Mouse (Mus musculus): Measurements from ENCODE around the gene Gm42517.
A peak's percentile ranks its signal among the peaks of the same experiment; 100 is the strongest.

Gm42517 gene

DNA sequence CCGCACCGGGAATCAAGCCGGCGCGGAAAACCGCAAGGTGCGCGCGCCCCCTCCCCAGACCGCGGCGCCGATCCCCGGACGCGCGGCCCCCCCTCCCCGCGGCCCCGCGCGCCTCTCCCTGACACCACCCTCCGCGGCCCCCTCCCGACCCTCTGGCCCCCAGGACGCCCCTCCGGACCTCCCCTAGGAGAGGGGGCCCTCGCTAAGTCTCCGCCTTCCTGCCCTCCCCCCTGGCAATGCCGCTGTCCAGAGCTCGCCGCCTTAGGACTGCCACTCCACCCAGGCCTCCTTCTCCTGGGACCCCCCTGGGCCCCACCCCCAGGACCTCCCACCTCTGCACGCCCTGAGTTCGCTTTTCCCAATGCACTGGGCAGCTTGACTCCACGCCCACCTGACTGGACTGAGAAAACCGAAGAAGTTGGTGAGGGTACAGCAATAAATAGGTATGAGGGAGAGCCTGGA, at the start of gene Gm42517:
Gm42517 (minus strand) TSS at position 52 of the 462 bp plus-strand sequence.
- DNase-seq (ENCODE audit: low read depth, low spot score), result no peak

DNA sequence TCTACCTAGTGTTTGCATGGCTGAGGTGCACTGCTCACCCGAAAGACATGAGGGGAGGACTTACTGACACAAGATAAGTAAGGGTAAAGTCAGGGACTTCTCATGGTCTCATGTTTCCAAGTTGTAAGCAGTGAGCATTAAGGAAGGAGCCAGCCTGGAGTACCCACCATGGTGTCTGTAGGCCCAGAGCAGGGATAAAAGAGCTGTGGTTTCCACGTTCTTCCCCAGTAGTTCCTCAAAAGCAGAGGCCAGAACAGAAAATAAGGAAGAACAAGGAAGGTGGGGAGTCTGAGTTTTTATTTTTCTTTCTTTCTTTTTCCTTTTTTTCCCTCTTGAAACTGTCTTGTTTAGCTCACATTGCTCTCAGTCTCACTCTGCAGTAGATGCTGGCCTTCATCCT, 47.0 kb upstream of the Gm42517 start:
- DNase-seq (ENCODE audit: low read depth, low spot score), result no peak

DNA sequence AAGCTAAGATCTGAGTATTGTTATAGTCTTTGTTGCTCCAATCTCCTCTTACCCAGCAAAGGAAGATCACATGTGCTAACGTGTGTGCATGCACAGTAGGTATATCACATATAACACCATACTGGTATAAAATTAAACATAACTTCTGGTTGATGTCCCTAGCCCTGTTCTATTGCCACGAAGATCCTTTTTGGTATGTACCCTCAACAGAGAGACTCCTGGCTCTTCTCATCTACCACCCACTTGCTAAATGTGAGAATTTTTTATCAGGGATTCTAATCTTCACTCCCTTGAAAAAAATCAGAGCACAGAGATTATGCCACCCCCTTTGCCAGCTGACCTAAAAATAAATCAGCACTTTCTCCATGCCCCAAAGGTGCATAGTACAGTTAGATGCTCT, 39.3 kb upstream of the Gm42517 start:
- DNase-seq (ENCODE audit: low read depth, low spot score), result peak; percentile 42

DNA sequence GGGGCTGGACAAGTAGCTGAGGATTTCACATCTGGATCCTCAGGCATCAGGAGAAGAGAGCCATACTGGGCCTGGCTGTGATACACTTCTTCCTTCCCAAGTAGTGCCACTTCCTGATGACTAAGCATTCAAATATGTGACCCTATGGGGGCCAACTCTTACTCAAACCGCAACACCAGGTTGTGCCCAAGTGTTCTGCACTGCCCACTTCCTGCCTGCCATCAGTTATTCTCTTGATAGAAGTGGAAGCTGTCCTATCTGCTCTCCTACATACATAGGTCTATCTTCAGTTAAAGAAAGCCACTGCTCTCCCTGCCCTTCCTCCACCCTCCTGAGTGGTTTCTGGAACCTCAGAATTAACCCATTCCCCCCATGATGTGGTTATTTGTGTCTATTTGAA, 37.7 kb upstream of the Gm42517 start:
- DNase-seq (ENCODE audit: low read depth, low spot score), result no peak

DNA sequence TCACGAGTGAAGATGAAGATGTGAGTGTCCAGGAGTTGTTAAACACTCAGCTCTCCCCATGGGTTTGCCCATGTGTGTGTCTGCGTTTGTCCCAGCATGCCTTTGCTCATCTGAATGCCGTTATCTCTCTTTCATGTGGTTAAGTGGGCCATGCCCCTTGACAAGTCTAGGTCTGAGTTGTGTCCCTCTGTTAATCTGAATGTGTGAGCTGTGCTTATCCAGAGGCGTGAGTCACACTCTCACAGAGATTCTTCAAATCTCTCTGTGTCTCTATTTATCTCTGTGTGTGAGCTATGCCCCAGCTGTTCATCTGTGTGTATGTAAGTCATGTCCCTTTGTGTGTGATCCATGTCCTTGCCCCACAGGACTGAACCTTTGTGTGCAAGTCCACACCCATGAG, 35.7 kb upstream of the Gm42517 start:
- no peak for DNase-seq (ENCODE audit: low read depth, low spot score)

DNA sequence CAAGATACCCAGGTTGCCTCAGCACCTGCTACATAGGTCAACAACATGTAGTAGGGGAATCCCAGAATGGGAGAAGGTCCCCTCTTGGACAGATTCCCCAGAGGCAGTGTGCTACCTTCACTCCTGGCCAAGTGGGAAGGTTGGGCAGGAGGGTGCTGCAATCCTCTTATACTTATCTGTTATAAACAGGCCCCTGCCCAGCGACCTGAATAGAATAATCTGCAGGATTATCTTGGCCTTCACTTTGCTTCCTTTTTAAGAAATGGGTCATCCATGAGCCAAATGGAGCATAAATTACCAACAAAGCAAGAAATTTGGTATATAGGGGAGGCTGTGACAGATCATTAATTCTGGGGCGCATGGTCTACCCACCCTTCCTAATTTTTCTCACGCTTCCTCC, 22.0 kb upstream of the Gm42517 start:
- no peak for DNase-seq (ENCODE audit: low read depth, low spot score)

DNA sequence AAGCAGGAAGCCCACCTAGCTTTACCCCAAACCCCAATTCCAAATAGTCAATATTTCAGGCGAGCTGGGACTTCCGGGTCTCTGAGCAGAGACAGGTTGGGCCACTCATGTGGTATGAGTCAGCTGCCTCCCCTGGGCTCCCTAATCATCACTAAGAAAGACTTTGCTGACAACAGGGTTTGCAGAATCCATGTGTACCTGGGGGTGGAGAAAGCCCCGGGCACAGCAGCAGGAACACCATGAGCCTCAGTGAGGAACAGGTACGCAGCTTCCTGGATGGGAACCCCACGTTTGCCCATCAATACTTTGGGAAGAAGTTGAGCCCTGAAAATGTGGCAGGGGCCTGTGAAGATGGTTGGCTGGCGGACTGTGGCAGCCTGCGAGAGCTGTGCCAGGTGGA, 20.5 kb upstream of the Gm42517 start, which contains the start of gene Pde6b:
Pde6b (plus strand) TSS at position 191 of the 400 bp plus-strand sequence.
- no peak for DNase-seq (ENCODE audit: low read depth, low spot score)

DNA sequence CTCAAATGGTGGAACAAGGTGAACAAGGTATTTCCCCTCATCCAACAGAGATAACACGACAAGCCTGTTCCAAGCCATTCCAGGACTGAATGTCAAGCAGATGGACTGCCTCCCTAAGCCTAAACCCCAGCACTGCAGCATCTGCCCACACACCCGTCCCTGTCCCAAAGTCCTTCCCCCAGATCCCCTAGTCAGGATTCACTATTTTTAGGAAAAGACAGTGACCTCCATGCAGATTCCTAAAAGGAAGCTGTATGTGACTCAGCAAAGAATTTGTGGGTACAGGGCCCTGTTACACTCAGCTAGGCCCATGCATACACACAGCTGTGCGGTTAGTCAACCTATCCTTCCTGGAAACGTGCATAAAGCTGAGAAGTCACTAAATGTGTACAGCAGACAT, 18.7 kb upstream of the Gm42517 start:
- no peak for DNase-seq (ENCODE audit: low read depth, low spot score)

DNA sequence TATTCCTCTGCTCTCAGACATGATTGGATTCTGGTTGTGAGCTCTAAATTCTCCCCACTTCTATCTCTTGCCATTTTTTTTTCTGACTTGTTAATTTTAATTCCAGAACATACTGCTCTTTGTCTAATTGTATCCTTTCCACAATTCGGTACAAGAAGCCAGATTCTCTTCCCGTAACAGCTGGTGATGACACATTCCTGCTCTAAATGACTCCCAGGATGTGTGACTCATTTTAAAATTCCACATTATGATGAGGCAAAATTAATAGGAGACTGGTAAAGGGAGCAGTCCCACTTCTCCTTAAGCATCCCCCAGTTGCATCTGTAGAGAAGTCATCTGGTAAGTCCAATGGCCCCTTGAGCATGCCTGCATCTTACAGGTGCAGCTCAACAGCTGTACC, 17.9 kb upstream of the Gm42517 start:
- DNase-seq (ENCODE audit: low read depth, low spot score), result peak; percentile 91

DNA sequence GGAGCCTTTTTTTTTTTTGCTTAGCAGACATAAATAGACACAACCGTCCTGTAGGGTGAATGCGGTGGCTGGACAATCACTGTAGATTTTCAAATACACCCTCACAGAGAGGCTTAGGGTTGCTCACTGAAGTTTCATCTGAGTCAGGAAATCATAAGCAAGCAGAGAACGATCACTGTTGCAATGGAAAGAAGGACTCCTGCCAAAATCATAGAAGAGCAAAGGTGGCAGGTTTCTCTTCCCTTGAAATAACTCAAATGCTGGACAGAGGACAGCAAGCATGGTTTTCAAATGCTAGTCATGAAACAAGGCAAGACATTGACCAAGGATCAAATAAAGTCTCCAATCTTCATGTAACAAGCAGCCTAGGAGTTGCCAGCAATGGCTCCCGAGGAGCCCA, 10.6 kb upstream of the Gm42517 start:
- DNase-seq (ENCODE audit: low read depth, low spot score), result no peak

DNA sequence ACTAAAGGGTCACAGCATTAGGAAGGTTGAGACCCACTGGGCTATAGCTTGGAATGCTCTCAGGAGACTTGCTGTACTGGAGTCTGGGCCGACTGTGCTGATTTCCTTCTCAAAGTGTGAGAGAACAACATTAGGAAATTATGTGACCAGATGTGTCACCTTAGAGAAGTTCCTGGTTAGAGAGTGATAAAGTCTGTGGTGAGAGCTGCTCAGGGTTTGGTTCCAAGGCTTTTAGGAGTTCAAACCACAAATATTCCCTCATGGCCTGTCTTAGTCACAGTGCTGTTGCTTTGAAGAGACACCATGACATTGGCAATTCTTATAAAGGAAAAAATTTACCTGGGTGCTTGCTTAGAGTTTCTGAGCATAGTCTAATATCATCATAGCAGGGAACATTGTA, 8.3 kb upstream of the Gm42517 start:
- DNase-seq (ENCODE audit: low read depth, low spot score), result no peak

DNA sequence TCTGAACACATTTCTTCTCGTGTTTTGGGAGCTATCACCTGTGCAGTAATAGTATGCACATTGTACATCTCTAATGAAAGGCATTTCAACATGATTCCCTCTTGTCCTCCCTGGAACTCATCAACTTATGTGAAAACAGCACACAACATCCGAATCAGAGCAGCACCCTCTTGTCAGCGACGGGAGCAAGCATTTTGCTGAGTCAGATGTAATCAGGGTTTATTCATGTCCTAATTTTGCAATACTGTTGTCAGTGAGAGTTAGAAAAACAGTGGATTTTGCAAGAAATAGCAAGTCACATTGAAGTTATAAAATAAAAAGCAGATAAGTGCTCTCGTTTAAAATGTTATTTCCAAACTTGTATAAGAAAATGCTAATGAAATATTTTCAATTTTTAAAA, 6.4 kb upstream of the Gm42517 start:
- DNase-seq (ENCODE audit: low read depth, low spot score), result no peak

DNA sequence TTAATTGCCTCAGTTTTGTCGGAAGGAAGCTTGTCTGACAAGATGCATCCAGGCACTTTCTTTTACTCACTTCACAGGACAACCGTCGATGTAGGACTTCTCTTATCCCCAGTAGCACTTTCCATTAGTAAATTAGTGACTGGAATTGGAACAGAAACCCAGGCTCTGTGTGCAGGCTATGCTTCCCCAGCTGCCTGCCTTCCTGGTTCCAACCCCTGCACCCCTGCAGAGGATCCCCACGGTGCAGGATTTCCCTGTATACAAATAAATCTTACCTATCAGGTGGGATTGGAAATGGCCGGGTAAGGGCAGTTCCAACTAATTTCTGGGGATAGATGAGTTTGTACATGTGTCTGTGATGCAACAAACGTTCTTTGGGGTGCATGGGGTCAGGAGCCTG, 2.2 kb upstream of the Gm42517 start:
- DNase-seq (ENCODE audit: low read depth, low spot score), result no peak

DNA sequence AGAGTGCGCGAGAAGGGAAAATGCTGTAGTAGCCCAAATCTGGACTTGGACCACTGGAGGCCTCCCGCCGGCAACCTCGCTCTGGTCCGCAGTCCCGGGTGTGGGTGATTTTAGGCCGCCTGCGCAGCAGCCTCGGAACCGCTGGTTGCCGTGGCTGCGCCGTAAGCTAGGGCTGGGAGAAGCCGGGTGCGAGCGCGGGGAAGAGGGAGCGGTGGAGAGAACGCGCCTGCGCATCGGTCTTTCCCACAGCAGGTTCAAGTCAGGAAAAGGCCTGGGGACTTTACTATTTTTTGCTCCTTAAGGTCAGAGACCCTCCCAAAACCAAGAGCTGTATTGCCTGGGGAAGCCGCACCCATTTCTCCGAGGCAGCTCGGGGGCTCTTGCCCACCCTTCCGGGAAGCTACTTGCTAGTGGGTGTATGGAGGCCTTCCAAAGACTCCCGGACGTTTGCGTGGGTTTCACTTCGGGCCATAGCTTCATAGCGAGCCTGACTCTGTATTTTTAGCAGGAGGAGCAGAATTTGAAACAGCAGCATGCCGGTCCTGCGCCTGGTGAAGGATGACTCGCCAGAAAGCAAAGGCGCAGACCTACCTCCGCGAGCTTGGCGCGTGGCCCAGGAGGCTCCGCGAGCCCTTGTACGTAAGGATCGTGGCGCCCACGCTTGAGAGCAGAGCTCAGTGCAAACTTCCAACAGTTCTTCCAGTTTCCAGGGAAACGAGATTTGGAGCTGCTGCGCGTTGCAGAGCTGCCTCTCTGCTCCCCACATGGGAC, 1.3 kb upstream of the Gm42517 start:
- DNase-seq (ENCODE audit: low read depth, low spot score), result peak; percentile 94

DNA sequence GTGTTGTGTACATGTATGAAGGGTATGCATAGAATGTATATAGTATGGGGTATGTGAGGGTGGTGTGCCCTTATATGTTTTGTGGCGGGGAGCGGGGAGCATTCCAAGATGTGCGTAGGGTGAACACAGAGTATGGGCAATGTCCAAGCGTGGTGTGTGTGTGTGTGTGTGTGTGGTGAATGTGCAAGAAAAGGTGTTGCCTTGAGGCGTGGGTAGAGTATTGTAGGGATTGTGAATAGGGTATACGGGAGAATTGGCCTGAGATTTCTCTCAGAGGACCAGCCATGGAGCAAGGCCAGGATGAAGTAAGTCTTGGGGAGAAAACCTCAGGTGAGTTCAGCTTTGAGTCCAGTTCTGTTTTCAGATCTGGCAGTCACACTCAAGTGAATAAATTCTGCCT, 724 bp upstream of the Gm42517 start:
- DNase-seq (ENCODE audit: low read depth, low spot score), result no peak

DNA sequence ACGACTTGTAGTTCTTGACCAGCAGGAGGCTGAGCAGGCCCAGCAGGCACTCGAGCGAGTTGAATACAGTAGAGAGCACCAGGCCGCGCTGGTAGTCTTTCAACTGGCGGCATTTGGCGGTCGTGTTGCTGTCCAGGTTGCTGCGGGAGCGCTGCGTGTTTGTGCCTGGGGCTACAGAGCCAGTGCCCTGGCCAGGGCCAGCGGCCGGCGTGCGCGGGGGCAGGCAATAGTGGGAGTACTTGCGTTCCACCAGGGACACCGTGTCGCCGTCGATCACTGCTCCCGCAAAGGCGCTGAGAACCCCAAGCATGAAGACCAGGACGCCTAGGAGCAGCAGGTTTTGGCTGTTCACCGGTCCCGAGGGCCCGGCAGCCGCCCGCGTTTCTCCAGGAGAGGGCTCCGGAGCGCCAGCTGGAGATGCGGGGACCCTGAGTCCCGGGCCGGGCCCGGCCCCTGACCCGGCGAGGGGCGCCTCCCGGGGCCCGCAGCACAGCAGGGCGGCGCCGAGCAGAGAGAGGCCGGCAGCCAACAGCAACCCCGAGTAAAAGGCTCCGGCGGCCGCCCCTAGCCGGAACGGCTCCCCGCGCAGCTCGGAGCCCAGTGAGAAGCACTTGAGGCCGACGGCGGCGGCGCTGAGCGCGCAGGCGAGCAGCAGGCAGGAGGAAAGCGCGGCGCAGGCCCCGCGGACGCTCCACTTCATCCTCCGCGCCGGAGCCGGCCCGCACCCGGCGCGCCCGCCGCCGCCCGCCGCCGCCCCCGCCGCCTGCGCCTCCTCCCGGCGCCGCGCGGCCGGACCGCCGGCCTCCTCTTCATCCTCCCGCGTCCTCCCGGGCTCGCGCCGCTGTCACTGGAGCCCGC, 509 bp downstream of the Gm42517 start:
- no peak for DNase-seq (ENCODE audit: low read depth, low spot score)

DNA sequence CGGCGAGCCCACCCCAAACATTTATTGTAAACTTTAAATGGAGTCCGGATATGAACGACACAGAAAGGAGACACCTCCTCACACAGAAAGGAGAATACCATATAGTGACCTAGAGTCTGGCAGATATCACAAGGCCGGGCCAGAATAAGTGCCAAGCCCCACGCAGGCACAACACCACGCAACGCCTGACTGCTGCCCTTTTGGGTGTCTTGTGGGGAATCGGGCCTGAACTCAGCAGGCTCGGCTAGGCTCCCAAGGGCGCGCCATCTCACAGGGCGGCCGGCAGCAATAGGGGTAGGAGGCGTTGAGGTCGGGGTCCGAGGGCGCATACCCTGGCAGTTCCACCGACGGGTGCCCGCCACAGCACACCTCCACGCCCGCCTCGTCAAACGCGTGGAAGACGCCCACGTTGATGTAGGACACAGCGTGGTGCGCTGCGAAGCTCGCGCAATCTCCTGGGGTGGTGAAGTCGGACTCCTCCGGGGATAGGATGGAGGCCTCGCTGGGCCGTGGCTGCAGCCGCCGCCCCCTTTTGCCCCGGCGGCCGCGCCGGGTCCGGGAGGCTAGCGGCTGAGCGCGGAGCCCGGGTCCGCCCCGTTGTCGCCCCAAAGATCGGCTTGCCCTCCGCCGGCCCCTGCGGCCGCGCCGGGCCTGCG, 1.3 kb downstream of the Gm42517 start:
- DNase-seq (ENCODE audit: low read depth, low spot score), result no peak

DNA sequence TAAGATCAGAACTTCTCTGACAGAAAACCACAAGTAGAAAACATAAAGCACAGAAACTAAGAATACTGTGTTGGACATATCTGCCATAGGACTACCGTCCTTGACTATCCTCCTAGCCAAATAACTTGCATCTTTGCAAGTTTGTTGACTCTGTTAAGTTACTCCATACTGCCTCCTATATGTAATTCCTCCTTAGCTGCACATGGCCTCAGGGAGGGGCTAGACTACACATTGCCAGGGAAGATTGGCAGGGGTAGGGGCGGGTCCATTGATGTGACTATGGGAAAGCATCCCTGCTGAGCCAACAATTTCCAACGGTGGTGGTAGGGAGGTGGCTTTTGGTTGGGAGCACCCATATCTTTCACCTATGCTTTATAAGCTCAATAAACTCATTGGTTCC, 5.4 kb downstream of the Gm42517 start:
- DNase-seq (ENCODE audit: low read depth, low spot score), result no peak

DNA sequence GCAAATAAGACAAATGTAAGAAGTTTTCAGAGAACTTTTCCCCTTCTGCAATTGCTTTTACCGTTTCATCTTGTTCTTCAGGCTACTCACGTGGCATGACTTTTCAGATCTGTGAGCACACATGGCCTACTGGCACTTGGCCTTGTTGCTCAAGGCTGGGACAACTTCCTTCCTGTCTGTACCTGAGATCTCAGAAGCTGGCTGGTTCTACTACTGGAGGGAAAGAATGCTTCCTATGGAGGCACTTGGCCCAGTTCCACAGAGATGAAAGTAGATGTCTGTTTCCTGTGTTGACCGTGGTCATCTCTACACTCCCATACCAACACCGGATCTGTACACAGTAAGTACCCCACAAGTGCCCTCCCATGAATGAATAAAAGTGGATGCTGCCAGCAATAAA, 7.5 kb downstream of the Gm42517 start:
- DNase-seq (ENCODE audit: low read depth, low spot score), result no peak

DNA sequence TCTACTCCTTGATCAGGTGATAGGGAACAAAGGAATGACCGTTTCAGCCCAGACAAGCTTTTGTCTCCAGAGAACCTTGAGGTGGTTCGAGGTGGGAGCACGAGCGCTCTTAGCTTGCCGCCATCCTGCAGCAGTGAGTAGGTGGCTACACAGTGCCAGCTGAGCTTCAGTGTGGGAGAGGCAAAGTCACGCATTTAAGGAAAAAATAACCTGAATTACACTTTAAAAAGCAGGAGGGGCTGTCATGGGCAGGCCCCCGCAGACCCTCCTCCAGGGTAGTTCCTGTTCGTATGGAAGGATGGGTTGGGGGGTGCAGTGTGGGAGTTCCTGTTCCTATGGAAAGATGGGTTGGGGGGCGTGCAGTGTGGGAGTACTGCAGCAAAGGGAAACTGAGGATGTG, 8.2 kb downstream of the Gm42517 start:
- peak; percentile 74 for DNase-seq (ENCODE audit: low read depth, low spot score)

DNA sequence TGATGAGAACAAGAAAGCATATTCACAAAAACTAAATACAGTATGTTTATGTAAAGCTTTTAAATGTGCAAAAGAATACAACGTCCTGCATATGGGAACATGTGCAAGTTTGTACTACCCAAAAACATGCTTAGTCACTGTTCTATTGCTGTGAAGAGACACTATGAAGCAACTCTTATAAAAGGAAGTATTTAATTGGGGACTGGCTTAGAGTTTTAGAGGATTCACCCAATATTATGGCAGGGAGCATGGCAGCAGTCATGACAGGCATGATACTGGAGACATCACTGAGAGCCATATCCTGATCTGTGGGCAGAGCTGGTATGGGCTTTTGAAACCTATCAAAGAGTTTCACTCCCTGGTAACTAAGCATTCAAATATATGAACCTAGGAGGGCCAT, 9.9 kb downstream of the Gm42517 start:
- DNase-seq (ENCODE audit: low read depth, low spot score), result no peak

DNA sequence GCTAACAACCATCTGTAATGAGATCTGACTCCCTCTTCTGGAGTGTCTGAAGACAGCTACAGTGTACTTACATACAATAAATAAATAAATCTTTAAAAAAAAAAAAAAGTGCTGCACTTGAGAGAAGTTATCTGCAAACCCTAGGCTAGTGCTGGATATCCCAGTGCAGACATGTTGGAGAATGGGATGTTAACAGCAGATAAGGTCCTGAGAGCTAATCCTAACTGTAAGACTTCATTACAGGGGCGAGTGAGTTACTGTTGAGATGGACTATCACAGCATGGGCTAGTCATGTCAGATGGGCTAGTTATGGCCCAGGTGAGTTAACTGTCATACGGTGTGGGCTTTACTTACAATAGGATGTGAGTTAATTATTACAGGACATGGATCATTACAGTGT, 13.7 kb downstream of the Gm42517 start:
- no peak for DNase-seq (ENCODE audit: low read depth, low spot score)

Data from telencephalon, adult 2 months (tissue).